Mouse (Mus musculus) heart, postnatal 0 days (tissue): ENCODE results near the gene Dner. TPM values are rescaled to one million over a fixed set of nuclear protein-coding genes. Genes with fewer than 3 reads are reported as not detected.

ENCODE experiments used
- ATAC-seq: fragments of 200-750 bp; cut with Nextera tagmentation; 2 replicates; pipeline ENCODE4 v1.8.0; 2017; ENCODE audit warnings: low read depth, moderate number of reproducible peaks, moderate library complexity; ENCODE audit not compliant: insufficient read depth
- DNase-seq: peaks from one replicate; pipeline ENCODE4 v3.0.0-alpha.2; 2016; ENCODE audit warnings: low spot score
- H3K27ac ChIP-seq: fragments of 300-500 bp; sonication (generic); 2 replicates; pipeline ENCODE4 v1.5.1; 2014; ENCODE audit warnings: low read depth, mild to moderate bottlenecking
- H3K27me3 ChIP-seq: fragments of 300-500 bp; sonication (generic); 2 replicates; pipeline ENCODE4 v1.6.1; 2014; ENCODE audit warnings: low read length, mixed read lengths; ENCODE audit not compliant: control insufficient read depth, insufficient read depth
- H3K36me3 ChIP-seq: fragments of 300-500 bp; sonication (generic); replicated peaks from 2 replicates; pipeline ENCODE4 v1.6.1; 2014; ENCODE audit warnings: low read length, mixed read lengths; ENCODE audit not compliant: control insufficient read depth, insufficient read depth
- H3K4me1 ChIP-seq: fragments of 300-500 bp; sonication (generic); 2 replicates; pipeline ENCODE4 v1.6.1; 2014; ENCODE audit warnings: antibody characterized with exemption; ENCODE audit not compliant: control insufficient read depth, insufficient read depth
- H3K4me2 ChIP-seq: fragments of 300-500 bp; sonication (generic); 2 replicates; pipeline ENCODE4 v1.6.1; 2014; ENCODE audit warnings: low read depth, mild to moderate bottlenecking, low read length, moderate library complexity
- H3K4me3 ChIP-seq: fragments of 300-500 bp; sonication (generic); 2 replicates; pipeline ENCODE4 v1.5.1; 2014; ENCODE audit warnings: low read depth, low read length
- H3K9ac ChIP-seq: fragments of 300-500 bp; sonication (generic); replicated peaks from 2 replicates; pipeline ENCODE4 v1.6.1; 2014; ENCODE audit warnings: low read depth, low read length, mixed read lengths
- H3K9me3 ChIP-seq: fragments of 300-500 bp; sonication (generic); replicated peaks from 2 replicates; pipeline ENCODE4 v1.6.1; 2016; ENCODE audit warnings: low read length; ENCODE audit not compliant: control insufficient read depth
- CTCF ChIP-seq: IDR thresholded peaks from 2 replicates; pipeline ENCODE4 v1.5.1; 2016; ENCODE audit warnings: antibody characterized with exemption, control low read depth, low read depth
- EP300 ChIP-seq: IDR thresholded peaks from 2 replicates; pipeline ENCODE4 v1.6.1; 2016; ENCODE audit warnings: antibody characterized with exemption, low read depth
- WGBS: fragments of 180-500 bp; shearing (Covaris S2); extraction: QIAGEN DNeasy Blood & Tissue Kit; methylation state at CpG from one replicate; pipeline ENCODE4 v1.1.7; 2014; 5-methylcytosine and 5-hydroxymethylcytosine counted together
- polyA plus RNA-seq: library from polyadenylated mRNA; unstranded; fragments of >200 nt; fragmentation: Nextera tagmentation; extraction: Ambion mirVana; gene quantifications from 2 replicates; pipeline ENCODE4 v1.2.1, GENCODE M21; 2015
- total RNA-seq: library from RNA; depleted of rRNA; stranded (reverse); fragments of >200 nt; gene quantifications from 2 replicates; pipeline ENCODE4 v1.2.3, GENCODE M21; 2014; ENCODE audit warnings: low replicate concordance

The Dner gene
- total and polyA plus RNA-seq, 2 experiments from 2014 or later, result 0.19 to 0.76 TPM

GRCm38 (mm10) chr1:84709406-84709805 lies 13.4 kb upstream of the Dner start:
- H3K4me3 ChIP-seq, result no peak overlapping the region
- 37% methylated on average over 5 of the region's 5 CpGs for WGBS
- TF ChIP-seq EP300 (no peak), CTCF (no peak)
- H3K27me3 ChIP-seq, result no peaks in the 10 kb centered on the region
- DNase-seq (no peak), ATAC-seq (no peak)
- no peak overlapping the region for H3K27ac ChIP-seq
- H3K4me2 ChIP-seq, result peak overlapping the region; percentile 40; the same call in 1 of the 2 replicates
- H3K4me1 ChIP-seq, result no peaks in the 10 kb centered on the region
- no peak overlapping the region for H3K9ac ChIP-seq
- H3K36me3 ChIP-seq, result no peaks in the 10 kb centered on the region
- H3K9me3 ChIP-seq, result no peaks in the 10 kb centered on the region

GRCm38 (mm10) chr1:84700254-84700653 lies 4.2 kb upstream of the Dner start:
- no peaks in the 10 kb centered on the region for H3K36me3 ChIP-seq
- H3K9me3 ChIP-seq, result 0 out of 2 replicates have a peak, but pooled peaks cover 3% of the 10 kb centered on the region
- H3K4me3 ChIP-seq, result no peak overlapping the region
- no peak for DNase-seq
- no peak for ATAC-seq
- H3K27ac ChIP-seq, result no peak overlapping the region
- no peak overlapping the region for H3K9ac ChIP-seq
- H3K27me3 ChIP-seq, result peaks cover 17% of the 10 kb centered on the region
- H3K4me2 ChIP-seq, result no peak overlapping the region
- TF ChIP-seq CTCF, result no peak
- no peak for TF ChIP-seq EP300
- peaks cover 7% of the 10 kb centered on the region; the same call in 1 of the 2 replicates for H3K4me1 ChIP-seq
- WGBS, result over 99% methylated on average over 6 of the region's 6 CpGs

GRCm38 (mm10) chr1:84697136-84697535 lies 1.1 kb upstream of the Dner start:
- Histone ChIP-seq H3K4me2 (no peak overlapping the region), H3K9me3 (0 out of 2 replicates have a peak, but pooled peaks cover 3% of the 10 kb centered on the region), H3K36me3 (no peaks in the 10 kb centered on the region), H3K27ac (no peak overlapping the region), H3K4me1 (peaks cover 9% of the 10 kb centered on the region; the same call in 1 of the 2 replicates), H3K4me3 (no peak overlapping the region), H3K27me3 (peaks cover 29% of the 10 kb centered on the region), H3K9ac (no peak overlapping the region)
- 4% methylated on average over 2 of the region's 2 CpGs for WGBS
- TF ChIP-seq EP300, result no peak
- no peak; the same call in 1 of the 2 replicates for TF ChIP-seq CTCF
- DNase-seq (no peak), ATAC-seq (no peak)

- Histone ChIP-seq H3K27ac (no peak overlapping the region), H3K36me3 (no peaks in the 10 kb centered on the region), H3K4me3 (peak overlapping the region; percentile 40), H3K4me2 (peak overlapping the region; percentile 65), H3K9me3 (no peaks in the 10 kb centered on the region), H3K9ac (no peak overlapping the region), H3K27me3 (peaks cover 29% of the 10 kb centered on the region), H3K4me1 (peaks cover 9% of the 10 kb centered on the region; the same call in 1 of the 2 replicates)
- no peak for TF ChIP-seq CTCF
- no peak for TF ChIP-seq EP300
- 17% methylated on average over 26 of the region's 26 CpGs for WGBS
- DNase-seq (no peak), ATAC-seq (no peak)
These were observed 1.1 kb downstream of the Dner start for GRCm38 (mm10) chr1:84694688-84695474.

- DNase-seq (no peak), ATAC-seq (no peak)
- Histone ChIP-seq H3K27me3 (no peaks in the 10 kb centered on the region), H3K27ac (no peak overlapping the region), H3K36me3 (no peaks in the 10 kb centered on the region), H3K9ac (no peak overlapping the region), H3K9me3 (no peaks in the 10 kb centered on the region), H3K4me3 (no peak overlapping the region), H3K4me2 (no peak overlapping the region), H3K4me1 (no peaks in the 10 kb centered on the region)
- TF ChIP-seq EP300 (no peak), CTCF (no peak)
- WGBS, result 51% methylated on average over 4 of the region's 4 CpGs
These were observed 18.1 kb downstream of the Dner start for GRCm38 (mm10) chr1:84677910-84678309.
